Mouse (Mus musculus) embryonic facial prominence, embryonic 15.5 days (tissue): ENCODE data around the gene Adgrl3. TPM values are rescaled to one million over a fixed set of nuclear protein-coding genes. Genes with fewer than 3 reads are reported as not detected.

Experiments used
- ATAC-seq: fragments of 200-750 bp; cut with Nextera tagmentation; 2 replicates; pipeline ENCODE4 v1.8.0; 2017; ENCODE audit warnings: low read depth, moderate TSS enrichment; ENCODE audit not compliant: insufficient number of reproducible peaks, low FRiP score, low TSS enrichment
- H3K27ac ChIP-seq: fragments of 300-500 bp; sonication (generic); replicated peaks from 2 replicates; pipeline ENCODE4 v1.5.1; 2015; ENCODE audit warnings: mild to moderate bottlenecking, inconsistent platforms
- H3K27me3 ChIP-seq: fragments of 300-500 bp; sonication (generic); 2 replicates; pipeline ENCODE4 v1.6.1; 2015; ENCODE audit warnings: inconsistent platforms
- H3K36me3 ChIP-seq: fragments of 300-500 bp; sonication (generic); 2 replicates; pipeline ENCODE4 v1.6.1; 2015; ENCODE audit warnings: mild to moderate bottlenecking, inconsistent platforms
- H3K4me1 ChIP-seq: fragments of 300-500 bp; sonication (generic); 2 replicates; pipeline ENCODE4 v1.6.1; 2015; ENCODE audit warnings: inconsistent platforms
- H3K4me2 ChIP-seq: fragments of 300-500 bp; sonication (generic); replicated peaks from 2 replicates; pipeline ENCODE4 v1.6.1; 2015; ENCODE audit warnings: mild to moderate bottlenecking, inconsistent platforms
- H3K4me3 ChIP-seq: fragments of 300-500 bp; sonication (generic); replicated peaks from 2 replicates; pipeline ENCODE4 v1.5.1; 2015; ENCODE audit warnings: mild to moderate bottlenecking, inconsistent platforms
- H3K9ac ChIP-seq: fragments of 300-500 bp; sonication (generic); 2 replicates; pipeline ENCODE4 v1.6.1; 2015; ENCODE audit warnings: inconsistent platforms
- H3K9me3 ChIP-seq: fragments of 300-500 bp; sonication (generic); replicated peaks from 2 replicates; pipeline ENCODE4 v1.6.1; 2016; ENCODE audit warnings: inconsistent platforms
- WGBS: fragments of 180-500 bp; shearing (Covaris S2); methylation state at CpG from one replicate; pipeline ENCODE4 v1.1.7; 2015; 5-methylcytosine and 5-hydroxymethylcytosine counted together
- polyA plus RNA-seq: library from polyadenylated mRNA; unstranded; fragments of >200 nt; fragmentation: Nextera tagmentation; extraction: Ambion mirVana; gene quantifications from 2 replicates; pipeline ENCODE4 v1.2.1, GENCODE M21; 2015

Adgrl3 gene
- polyA plus RNA-seq, 1 experiment from 2014 or later = 26.4 TPM

GRCm38 (mm10) chr5:81076377-81076776 is 56.4 kb downstream of the Adgrl3 start:
- 65% methylated on average over 5 of the region's 5 CpGs for WGBS
- no peaks in the 10 kb centered on the region for H3K36me3 ChIP-seq

GRCm38 (mm10) chr5:81077031-81077430 is 57.1 kb downstream of the Adgrl3 start:
- WGBS = 52% methylated on average over 7 of the region's 7 CpGs
- no peak for ATAC-seq

More at GRCm38 (mm10) chr5:81076377-81076776, 56.4 kb downstream of the Adgrl3 start:
- Histone ChIP-seq H3K9ac (no peak overlapping the region), H3K27me3 (no peaks in the 10 kb centered on the region), H3K27ac (no peak overlapping the region), H3K4me1 (no peaks in the 10 kb centered on the region), H3K4me3 (no peak overlapping the region), H3K9me3 (no peaks in the 10 kb centered on the region), H3K4me2 (no peak overlapping the region)
- no peak for ATAC-seq

GRCm38 (mm10) chr5:81077990-81078389 is 58.1 kb downstream of the Adgrl3 start:
- no peaks in the 10 kb centered on the region for H3K9me3 ChIP-seq
- H3K36me3 ChIP-seq = no peaks in the 10 kb centered on the region
- H3K4me3 ChIP-seq = no peak overlapping the region
- no peak overlapping the region for H3K4me2 ChIP-seq
- no peak overlapping the region for H3K27ac ChIP-seq
- H3K4me1 ChIP-seq = no peaks in the 10 kb centered on the region
- H3K9ac ChIP-seq = no peak overlapping the region
- WGBS = 72% methylated on average over 1 of the region's 1 CpGs
- ATAC-seq = no peak
- H3K27me3 ChIP-seq = no peaks in the 10 kb centered on the region

More at GRCm38 (mm10) chr5:81077031-81077430, 57.1 kb downstream of the Adgrl3 start:
- no peak overlapping the region for H3K4me2 ChIP-seq
- H3K4me1 ChIP-seq = no peaks in the 10 kb centered on the region
- no peak overlapping the region for H3K4me3 ChIP-seq
- H3K9me3 ChIP-seq = no peaks in the 10 kb centered on the region
- no peak overlapping the region for H3K9ac ChIP-seq
- H3K27me3 ChIP-seq = no peaks in the 10 kb centered on the region
- H3K36me3 ChIP-seq = no peaks in the 10 kb centered on the region
- no peak overlapping the region for H3K27ac ChIP-seq

GRCm38 (mm10) chr5:81083698-81084360 is 63.9 kb downstream of the Adgrl3 start:
- H3K27ac ChIP-seq = no peak overlapping the region
- no peak overlapping the region for H3K4me2 ChIP-seq
- H3K4me1 ChIP-seq = no peaks in the 10 kb centered on the region
- ATAC-seq = no peak
- no peaks in the 10 kb centered on the region for H3K9me3 ChIP-seq
- 63% methylated on average over 5 of the region's 5 CpGs for WGBS
- H3K27me3 ChIP-seq = no peaks in the 10 kb centered on the region
- no peak overlapping the region for H3K4me3 ChIP-seq
- H3K9ac ChIP-seq = no peak overlapping the region
- H3K36me3 ChIP-seq = no peaks in the 10 kb centered on the region

- WGBS = 44% methylated on average over 4 of the region's 4 CpGs
- Histone ChIP-seq H3K4me3 (no peak overlapping the region), H3K9me3 (no peaks in the 10 kb centered on the region), H3K4me1 (no peaks in the 10 kb centered on the region), H3K9ac (no peak overlapping the region), H3K27ac (no peak overlapping the region), H3K4me2 (no peak overlapping the region), H3K36me3 (no peaks in the 10 kb centered on the region), H3K27me3 (no peaks in the 10 kb centered on the region)
- no peak for ATAC-seq
Observed at GRCm38 (mm10) chr5:81085152-81085551, 65.2 kb downstream of the Adgrl3 start.

GRCm38 (mm10) chr5:81088667-81089066 is 68.7 kb downstream of the Adgrl3 start:
- Histone ChIP-seq H3K4me2 (no peak overlapping the region), H3K27me3 (no peaks in the 10 kb centered on the region), H3K4me3 (no peak overlapping the region), H3K36me3 (no peaks in the 10 kb centered on the region), H3K9me3 (no peaks in the 10 kb centered on the region), H3K27ac (no peak overlapping the region), H3K9ac (no peak overlapping the region), H3K4me1 (no peaks in the 10 kb centered on the region)
- 46% methylated on average over 2 of the region's 2 CpGs for WGBS
- ATAC-seq = no peak

GRCm38 (mm10) chr5:81094618-81095017 is 74.7 kb downstream of the Adgrl3 start:
- ATAC-seq = no peak; the same call in 1 of the 2 replicates
- H3K27ac ChIP-seq = no peak overlapping the region

GRCm38 (mm10) chr5:81097131-81097530 is 77.2 kb downstream of the Adgrl3 start:
- H3K9ac ChIP-seq = no peak overlapping the region
- H3K27ac ChIP-seq = no peak overlapping the region
- no peak overlapping the region for H3K4me2 ChIP-seq
- H3K36me3 ChIP-seq = no peaks in the 10 kb centered on the region
- H3K9me3 ChIP-seq = no peaks in the 10 kb centered on the region
- H3K4me3 ChIP-seq = no peak overlapping the region
- no peaks in the 10 kb centered on the region for H3K27me3 ChIP-seq
- ATAC-seq = no peak
- H3K4me1 ChIP-seq = no peaks in the 10 kb centered on the region
- WGBS = 97% methylated on average over 4 of the region's 4 CpGs

More at GRCm38 (mm10) chr5:81094618-81095017, 74.7 kb downstream of the Adgrl3 start:
- H3K4me1 ChIP-seq = no peaks in the 10 kb centered on the region
- H3K9ac ChIP-seq = no peak overlapping the region
- WGBS = 54% methylated on average over 3 of the region's 3 CpGs
- no peaks in the 10 kb centered on the region for H3K9me3 ChIP-seq
- H3K4me2 ChIP-seq = no peak overlapping the region
- no peaks in the 10 kb centered on the region for H3K27me3 ChIP-seq
- no peak overlapping the region for H3K4me3 ChIP-seq
- no peaks in the 10 kb centered on the region for H3K36me3 ChIP-seq

- Histone ChIP-seq H3K27me3 (no peaks in the 10 kb centered on the region), H3K4me3 (no peak overlapping the region), H3K9ac (no peak overlapping the region), H3K4me1 (no peaks in the 10 kb centered on the region), H3K27ac (no peak overlapping the region), H3K9me3 (no peaks in the 10 kb centered on the region), H3K36me3 (no peaks in the 10 kb centered on the region), H3K4me2 (no peak overlapping the region)
- ATAC-seq = no peak
- 31% methylated on average over 1 of the region's 1 CpGs for WGBS
Observed at GRCm38 (mm10) chr5:81107431-81107830, 87.5 kb downstream of the Adgrl3 start.

- no peaks in the 10 kb centered on the region for H3K9me3 ChIP-seq
- no peak for ATAC-seq
- no peaks in the 10 kb centered on the region for H3K27me3 ChIP-seq
- no peak overlapping the region for H3K4me2 ChIP-seq
- H3K9ac ChIP-seq = no peak overlapping the region
- WGBS = 86% methylated on average over 4 of the region's 4 CpGs
- no peaks in the 10 kb centered on the region for H3K36me3 ChIP-seq
- no peak overlapping the region for H3K4me3 ChIP-seq
- H3K27ac ChIP-seq = no peak overlapping the region
- H3K4me1 ChIP-seq = no peaks in the 10 kb centered on the region
Observed at GRCm38 (mm10) chr5:81124483-81124882, 104.5 kb downstream of the Adgrl3 start.

GRCm38 (mm10) chr5:81127639-81128038 is 107.7 kb downstream of the Adgrl3 start:
- no peak overlapping the region for H3K9ac ChIP-seq
- no peak overlapping the region for H3K27ac ChIP-seq
- no peaks in the 10 kb centered on the region for H3K4me1 ChIP-seq
- 55% methylated on average over 3 of the region's 3 CpGs for WGBS
- ATAC-seq = no peak
- no peak overlapping the region for H3K4me2 ChIP-seq
- no peak overlapping the region for H3K4me3 ChIP-seq
- no peaks in the 10 kb centered on the region for H3K36me3 ChIP-seq
- no peaks in the 10 kb centered on the region for H3K27me3 ChIP-seq
- H3K9me3 ChIP-seq = no peaks in the 10 kb centered on the region

GRCm38 (mm10) chr5:81136394-81136793 is 116.5 kb downstream of the Adgrl3 start:
- H3K36me3 ChIP-seq = no peaks in the 10 kb centered on the region
- H3K27me3 ChIP-seq = no peaks in the 10 kb centered on the region
- no peak overlapping the region for H3K9ac ChIP-seq
- WGBS = 84% methylated on average over 1 of the region's 1 CpGs
- no peak overlapping the region for H3K4me2 ChIP-seq
- ATAC-seq = no peak
- no peaks in the 10 kb centered on the region for H3K9me3 ChIP-seq
- H3K4me3 ChIP-seq = no peak overlapping the region
- no peak overlapping the region for H3K27ac ChIP-seq
- no peaks in the 10 kb centered on the region for H3K4me1 ChIP-seq
